Mouse (Mus musculus) intestine, embryonic 14.5 days (tissue): ENCODE results near the gene Zbtb4. TPM values are rescaled to one million over a fixed set of nuclear protein-coding genes. Genes with fewer than 3 reads are reported as not detected.

Experiments used
- ATAC-seq: fragments of 200-750 bp; cut with Nextera tagmentation; replicated peaks from 2 replicates; pipeline ENCODE4 v1.8.0; 2017; ENCODE audit warnings: low read depth, moderate number of reproducible peaks, moderate TSS enrichment, moderate library complexity; ENCODE audit not compliant: low FRiP score, low TSS enrichment
- DNase-seq: peaks from one replicate; pipeline ENCODE4 v3.0.0-alpha.2; 2018; ENCODE audit warnings: low spot score
- H3K27ac ChIP-seq: fragments of 300-500 bp; sonication (generic); 2 replicates; pipeline ENCODE4 v1.5.1; 2014; ENCODE audit warnings: low read depth, mild to moderate bottlenecking, control low read depth
- H3K27me3 ChIP-seq: fragments of 300-500 bp; sonication (generic); replicated peaks from 2 replicates; pipeline ENCODE4 v1.6.1; 2014; ENCODE audit warnings: low read length, control low read depth; ENCODE audit not compliant: control insufficient read depth, insufficient read depth
- H3K36me3 ChIP-seq: fragments of 300-500 bp; sonication (generic); 2 replicates; pipeline ENCODE4 v1.6.1; 2014; ENCODE audit warnings: low read length, control low read depth; ENCODE audit not compliant: control insufficient read depth, insufficient read depth
- H3K4me1 ChIP-seq: fragments of 300-500 bp; sonication (generic); replicated peaks from 2 replicates; pipeline ENCODE4 v1.6.1; 2014; ENCODE audit warnings: low read length, control low read depth, mixed read lengths; ENCODE audit not compliant: control insufficient read depth, insufficient read depth
- H3K4me2 ChIP-seq: fragments of 300-500 bp; sonication (generic); 2 replicates; pipeline ENCODE4 v1.6.1; 2014; ENCODE audit warnings: low read length
- H3K4me3 ChIP-seq: fragments of 300-500 bp; sonication (generic); 2 replicates; pipeline ENCODE4 v1.5.1; 2014; ENCODE audit warnings: low read depth, low read length, control low read depth, mixed read lengths
- H3K9ac ChIP-seq: fragments of 300-500 bp; sonication (generic); 2 replicates; pipeline ENCODE4 v1.6.1; 2014; ENCODE audit warnings: mild to moderate bottlenecking, low read length
- H3K9me3 ChIP-seq: fragments of 300-500 bp; sonication (generic); 2 replicates; pipeline ENCODE4 v1.6.1; 2016; ENCODE audit warnings: low read length, control low read depth; ENCODE audit not compliant: control insufficient read depth
- WGBS: fragments of 180-500 bp; shearing (Covaris S2); extraction: QIAGEN DNeasy Blood & Tissue Kit; methylation state at CpG from one replicate; pipeline ENCODE4 v1.1.7; 2014; 5-methylcytosine and 5-hydroxymethylcytosine counted together
- polyA plus RNA-seq: library from polyadenylated mRNA; unstranded; fragments of >200 nt; fragmentation: Nextera tagmentation; extraction: Ambion mirVana; gene quantifications from 2 replicates; pipeline ENCODE4 v1.2.1, GENCODE M21; 2014

The Zbtb4 gene
- polyA plus RNA-seq, 1 experiment from 2014 or later = 2.8 TPM

- peak; percentile 47 for DNase-seq
- H3K4me3 ChIP-seq = no peak overlapping the region
- H3K9me3 ChIP-seq = no peaks in the 10 kb centered on the region
- WGBS = 94% methylated on average over 5 of the region's 5 CpGs
- no peaks in the 10 kb centered on the region for H3K36me3 ChIP-seq
- no peak overlapping the region for H3K4me2 ChIP-seq
- no peak overlapping the region for H3K9ac ChIP-seq
- H3K4me1 ChIP-seq = no peaks in the 10 kb centered on the region
- ATAC-seq = no peak
- H3K27me3 ChIP-seq = no peaks in the 10 kb centered on the region
- no peak overlapping the region for H3K27ac ChIP-seq
Measured at GRCm38 (mm10) chr11:69787306-69787705, 21.6 kb downstream of the Zbtb4 start.

GRCm38 (mm10) chr11:69789431-69789830 is 23.7 kb downstream of the Zbtb4 start:
- Histone ChIP-seq H3K4me3 (no peak overlapping the region), H3K27me3 (no peaks in the 10 kb centered on the region), H3K9ac (no peak overlapping the region), H3K9me3 (no peaks in the 10 kb centered on the region), H3K4me2 (no peak overlapping the region), H3K27ac (no peak overlapping the region), H3K36me3 (no peaks in the 10 kb centered on the region), H3K4me1 (no peaks in the 10 kb centered on the region)
- DNase-seq (no peak), ATAC-seq (no peak)
- 60% methylated on average over 5 of the region's 5 CpGs for WGBS

GRCm38 (mm10) chr11:69791420-69791819 is 25.7 kb downstream of the Zbtb4 start:
- ATAC-seq (no peak), DNase-seq (no peak)
- Histone ChIP-seq H3K27me3 (no peaks in the 10 kb centered on the region), H3K4me1 (no peaks in the 10 kb centered on the region), H3K4me2 (no peak overlapping the region), H3K9me3 (no peaks in the 10 kb centered on the region), H3K27ac (no peak overlapping the region), H3K9ac (no peak overlapping the region), H3K4me3 (no peak overlapping the region), H3K36me3 (no peaks in the 10 kb centered on the region)
- 71% methylated on average over 5 of the region's 5 CpGs for WGBS

GRCm38 (mm10) chr11:69793429-69793828 is 27.7 kb downstream of the Zbtb4 start:
- no peaks in the 10 kb centered on the region for H3K9me3 ChIP-seq
- 55% methylated on average over 5 of the region's 5 CpGs for WGBS
- no peak for ATAC-seq
- H3K4me2 ChIP-seq = no peak overlapping the region
- no peak overlapping the region for H3K27ac ChIP-seq
- H3K4me1 ChIP-seq = no peaks in the 10 kb centered on the region
- no peaks in the 10 kb centered on the region for H3K27me3 ChIP-seq
- H3K4me3 ChIP-seq = no peak overlapping the region
- H3K36me3 ChIP-seq = no peaks in the 10 kb centered on the region
- H3K9ac ChIP-seq = no peak overlapping the region
- DNase-seq = no peak

GRCm38 (mm10) chr11:69795168-69795982 is 29.7 kb downstream of the Zbtb4 start, which contains the start of gene Chrnb1:
TSS of gene Chrnb1 (minus strand) at chr11:69795943.
- Histone ChIP-seq H3K4me2 (peak within 1 kb of the TSS; percentile 99), H3K4me1 (peaks cover 14% of the 10 kb centered on the region), H3K9me3 (no peaks in the 10 kb centered on the region), H3K27me3 (no peaks in the 10 kb centered on the region), H3K9ac (peak within 1 kb of the TSS; percentile 41), H3K27ac (peak within 1 kb of the TSS; percentile 47; the same call in 1 of the 2 replicates), H3K4me3 (peak within 1 kb of the TSS; percentile 50), H3K36me3 (no peaks in the 10 kb centered on the region)
- ATAC-seq = peak; percentile 91
- peak; percentile 88 for DNase-seq
- 2% methylated on average over 52 of the region's 52 CpGs for WGBS

GRCm38 (mm10) chr11:69795983-69796435 is 30.3 kb downstream of the Zbtb4 start:
- Histone ChIP-seq H3K27me3 (no peaks in the 10 kb centered on the region), H3K4me1 (peaks cover 15% of the 10 kb centered on the region), H3K4me3 (peak overlapping the region; percentile 50), H3K9me3 (no peaks in the 10 kb centered on the region), H3K36me3 (no peaks in the 10 kb centered on the region), H3K4me2 (peak overlapping the region; percentile 99), H3K9ac (peak overlapping the region; percentile 41; the same call in 1 of the 2 replicates), H3K27ac (no peak overlapping the region)
- ATAC-seq = no peak
- DNase-seq = no peak
- 2% methylated on average over 13 of the region's 13 CpGs for WGBS

GRCm38 (mm10) chr11:69797924-69798323 is 32.2 kb downstream of the Zbtb4 start:
- Histone ChIP-seq H3K27me3 (peaks cover 15% of the 10 kb centered on the region; the same call in 1 of the 2 replicates), H3K36me3 (no peaks in the 10 kb centered on the region), H3K9me3 (no peaks in the 10 kb centered on the region), H3K4me2 (no peak overlapping the region), H3K9ac (no peak overlapping the region), H3K4me3 (no peak overlapping the region), H3K4me1 (peaks cover 29% of the 10 kb centered on the region), H3K27ac (no peak overlapping the region)
- ATAC-seq = no peak
- WGBS = 74% methylated on average over 7 of the region's 7 CpGs
- no peak for DNase-seq

GRCm38 (mm10) chr11:69799394-69800137 is 33.9 kb downstream of the Zbtb4 start:
- no peak overlapping the region for H3K9ac ChIP-seq
- H3K27me3 ChIP-seq = peaks cover 22% of the 10 kb centered on the region; the same call in 1 of the 2 replicates
- peak overlapping the region; percentile 41; the same call in 1 of the 2 replicates for H3K4me3 ChIP-seq
- no peak overlapping the region for H3K27ac ChIP-seq
- H3K36me3 ChIP-seq = no peaks in the 10 kb centered on the region
- ATAC-seq (no peak), DNase-seq (no peak)
- peaks cover 40% of the 10 kb centered on the region for H3K4me1 ChIP-seq
- peak overlapping the region; percentile 82 for H3K4me2 ChIP-seq
- no peaks in the 10 kb centered on the region for H3K9me3 ChIP-seq
- WGBS = 31% methylated on average over 12 of the region's 12 CpGs
